ENCODE assay signal across 17 mouse cellular contexts in genomic region chr13:96571016-96571361, GRCm38 (mm10). TPM values are rescaled to one million over a fixed set of nuclear protein-coding genes. Genes with fewer than 3 reads are reported as not detected.
A peak's percentile ranks its signal among the peaks of the same experiment; 100 is the strongest.
DNase-seq lines count a peak whose midpoint lies in the region; ATAC-seq lines count a peak whose summit lies in the region.
"Had no signal": no experiment of that assay in that cellular context is flagged by ENCODE, and none has a peak within 500 bp of the region (broad histone marks: within the 10 kb centered on the region; RNA-seq: fewer than 3 reads in every experiment).

No protein-coding gene starts in this region.

- peak; percentile 90 for ATAC-seq in kidney, embryonic 15.5 days (replicated peaks; ENCODE audit: low FRiP score)
- peak; percentile 64 for ATAC-seq in intestine, embryonic 16.5 days
- ATAC-seq: forebrain, embryonic 16.5 days; Patski had no signal

- H3K9me3 ChIP-seq in kidney, embryonic 15.5 days (replicated peaks), result no peaks in the 10 kb centered on the region
- no peaks in the 10 kb centered on the region for H3K9me3 ChIP-seq in embryonic facial prominence, embryonic 10.5 days
- H3K9me3 ChIP-seq in intestine, embryonic 16.5 days (ENCODE audit: control insufficient read depth, low read length), result no peaks in the 10 kb centered on the region
- no peaks in the 10 kb centered on the region for H3K9me3 ChIP-seq in limb, embryonic 10.5 days (replicated peaks)
- H3K9me3 ChIP-seq: limb, embryonic 15.5 days; neural tube, embryonic 12.5 days had no signal

- H3K4me2 ChIP-seq in kidney, embryonic 15.5 days, result peak overlapping the region; percentile 34
- peak overlapping the region; percentile 35 for H3K4me2 ChIP-seq in intestine, embryonic 16.5 days (ENCODE audit: low read depth, low read length)
- H3K4me2 ChIP-seq: limb, embryonic 15.5 days; neural tube, embryonic 12.5 days had no signal

- H3K27me3 ChIP-seq in kidney, embryonic 15.5 days, result no peaks in the 10 kb centered on the region
- H3K27me3 ChIP-seq in embryonic facial prominence, embryonic 10.5 days (replicated peaks; ENCODE audit: low read depth, poor library complexity, severe bottlenecking), result no peaks in the 10 kb centered on the region
- H3K27me3 ChIP-seq in intestine, embryonic 16.5 days (replicated peaks; ENCODE audit: control insufficient read depth, insufficient read depth, low read length), result no peaks in the 10 kb centered on the region
- no peaks in the 10 kb centered on the region for H3K27me3 ChIP-seq in limb, embryonic 10.5 days (ENCODE audit: low read depth, poor library complexity, severe bottlenecking)
- H3K27me3 ChIP-seq: limb, embryonic 15.5 days; neural tube, embryonic 12.5 days; Patski had no signal

- DNase-seq in kidney, postnatal 25 days, result no peak
- DNase-seq in embryonic facial prominence, embryonic 10.5 days (ENCODE audit: low spot score), result no peak
- DNase-seq in mesoderm, embryonic 11.5 days (ENCODE audit: low read depth, low spot score), result peak; percentile 12
- DNase-seq in limb, embryonic 10.5 days (ENCODE audit: low spot score), result no peak
- no peak for DNase-seq in gastrocnemius, postnatal 36 days
- DNase-seq: cerebellum, adult 9-11 months; gastrocnemius, adult 2 months; heart, adult 18-20 months; lung, postnatal 14 days; thymus, adult 2 months had no signal

- no peak overlapping the region for H3K9ac ChIP-seq in kidney, embryonic 15.5 days
- H3K9ac ChIP-seq in intestine, embryonic 16.5 days (ENCODE audit: low read depth, low read length), result no peak overlapping the region
- H3K9ac ChIP-seq: limb, embryonic 15.5 days; neural tube, embryonic 12.5 days had no signal

- peaks cover 9% of the 10 kb centered on the region for H3K36me3 ChIP-seq in kidney, embryonic 15.5 days
- H3K36me3 ChIP-seq in embryonic facial prominence, embryonic 10.5 days (replicated peaks), result peaks cover 18% of the 10 kb centered on the region
- no peaks in the 10 kb centered on the region for H3K36me3 ChIP-seq in intestine, embryonic 16.5 days (ENCODE audit: control insufficient read depth, insufficient read depth, low read length)
- H3K36me3 ChIP-seq in limb, embryonic 10.5 days, result peaks cover 18% of the 10 kb centered on the region

- WGBS in kidney, embryonic 15.5 days, result 25% methylated on average over 6 of the region's 6 CpGs
- 63% methylated on average over 6 of the region's 6 CpGs for WGBS in embryonic facial prominence, embryonic 10.5 days
- 29% methylated on average over 6 of the region's 6 CpGs for WGBS in intestine, embryonic 16.5 days
- WGBS in limb, embryonic 10.5 days, result 78% methylated on average over 6 of the region's 6 CpGs

- peaks cover 16% of the 10 kb centered on the region for H3K4me1 ChIP-seq in kidney, embryonic 15.5 days
- H3K4me1 ChIP-seq in embryonic facial prominence, embryonic 10.5 days, result peaks cover 25% of the 10 kb centered on the region
- H3K4me1 ChIP-seq in intestine, embryonic 16.5 days (ENCODE audit: control insufficient read depth, insufficient read depth, low read length), result peaks cover 8% of the 10 kb centered on the region
- peaks cover 2% of the 10 kb centered on the region; the same call in 1 of the 2 replicates for H3K4me1 ChIP-seq in limb, embryonic 10.5 days
- H3K4me1 ChIP-seq: limb, embryonic 15.5 days had no signal

- H3K4me3 ChIP-seq in kidney, embryonic 15.5 days (replicated peaks), result no peak overlapping the region
- no peak overlapping the region for H3K4me3 ChIP-seq in embryonic facial prominence, embryonic 10.5 days
- H3K4me3 ChIP-seq in intestine, embryonic 16.5 days (ENCODE audit: low read length), result peak overlapping the region; percentile 11; the same call in 1 of the 2 replicates
- H3K4me3 ChIP-seq in limb, embryonic 10.5 days, result no peak overlapping the region
- H3K4me3 ChIP-seq: erythroblast, embryonic 14.5 days; gastrocnemius, adult 2 months; limb, embryonic 15.5 days; neural tube, embryonic 12.5 days had no signal

- intact Hi-C loops in gastrocnemius, postnatal 36 days (cut with DNase I), result no loop called here

- peak overlapping the region; percentile 62 for H3K27ac ChIP-seq in kidney, embryonic 15.5 days
- peak overlapping the region; percentile 27; the same call in 1 of the 2 replicates for H3K27ac ChIP-seq in embryonic facial prominence, embryonic 10.5 days (replicated peaks)
- H3K27ac ChIP-seq in intestine, embryonic 16.5 days (ENCODE audit: low read length), result peak overlapping the region; percentile 82
- no peak overlapping the region for H3K27ac ChIP-seq in limb, embryonic 10.5 days
- H3K27ac ChIP-seq: gastrocnemius, adult 2 months; limb, embryonic 15.5 days; neural tube, embryonic 12.5 days had no signal

RNA-seq across cellular contexts. Expression of gene Col4a3bp, which starts 28.6 kb away (rescaled TPM):
- 9.6 and 10.3 TPM in 2 replicates for polyA plus RNA-seq in kidney, embryonic 15.5 days (2015; fragmentation: Nextera tagmentation; extraction: Ambion mirVana)
- 6.8 and 7.3 TPM in 2 replicates for polyA plus RNA-seq in embryonic facial prominence, embryonic 10.5 days (2016; fragmentation: Nextera tagmentation; extraction: Ambion mirVana)
- 10.2 and 10.7 TPM in 2 replicates for polyA plus RNA-seq in intestine, embryonic 16.5 days (2015; fragmentation: Nextera tagmentation; extraction: Ambion mirVana)
- 4.9 and 6.9 TPM in 2 replicates for polyA plus RNA-seq in limb, embryonic 10.5 days (2016; fragmentation: Nextera tagmentation; extraction: Ambion mirVana)
- 10 to 100 TPM; 34.7 to 35.0 TPM for total RNA-seq in gastrocnemius, postnatal 36 days (2021)

RNA-seq across cellular contexts. Expression of gene Polk, which starts 28.6 kb away (rescaled TPM):
- 9.2 and 9.7 TPM in 2 replicates for polyA plus RNA-seq in kidney, embryonic 15.5 days (2015; fragmentation: Nextera tagmentation; extraction: Ambion mirVana)
- 9.5 and 9.9 TPM in 2 replicates for polyA plus RNA-seq in embryonic facial prominence, embryonic 10.5 days (2016; fragmentation: Nextera tagmentation; extraction: Ambion mirVana)
- 8.0 and 8.3 TPM in 2 replicates for polyA plus RNA-seq in intestine, embryonic 16.5 days (2015; fragmentation: Nextera tagmentation; extraction: Ambion mirVana)
- 7.5 and 9.1 TPM in 2 replicates for polyA plus RNA-seq in limb, embryonic 10.5 days (2016; fragmentation: Nextera tagmentation; extraction: Ambion mirVana)
- total RNA-seq in gastrocnemius, postnatal 36 days (2021), result 1 to 10 TPM; 3.2 to 4.3 TPM
